Mouse (Mus musculus): Measurements from ENCODE around the gene Rfx5.
A peak's percentile ranks its signal among the peaks of the same experiment; 100 is the strongest.

The Rfx5 gene

GRCm38 (mm10) chr3:94989159-94989761 lies 35.4 kb downstream of the Rfx5 start:
- peak; percentile 33 for DNase-seq (ENCODE audit: low read depth, low spot score)

DNA sequence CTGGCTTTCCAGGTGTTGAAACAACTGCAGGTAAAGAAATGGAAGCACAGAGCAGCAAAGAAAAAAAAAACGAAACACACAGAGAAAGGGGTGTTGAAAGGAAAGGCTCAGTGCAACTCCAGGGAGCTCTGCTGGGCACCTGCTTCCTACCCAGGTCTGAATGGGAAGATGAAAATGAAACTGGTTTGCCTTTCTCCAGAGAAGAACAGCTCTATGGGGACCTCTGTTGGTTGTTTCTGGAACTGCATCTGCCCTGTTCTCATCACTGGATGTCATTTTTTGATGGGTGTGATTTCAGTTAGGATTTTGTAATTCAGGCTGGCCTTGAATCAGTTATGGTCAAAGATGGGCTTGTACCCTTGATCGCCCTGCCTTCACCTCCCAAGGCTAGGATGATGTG lies 43.1 kb downstream of the Rfx5 start:
- DNase-seq (ENCODE audit: low read depth, low spot score): peak; percentile 72

DNA sequence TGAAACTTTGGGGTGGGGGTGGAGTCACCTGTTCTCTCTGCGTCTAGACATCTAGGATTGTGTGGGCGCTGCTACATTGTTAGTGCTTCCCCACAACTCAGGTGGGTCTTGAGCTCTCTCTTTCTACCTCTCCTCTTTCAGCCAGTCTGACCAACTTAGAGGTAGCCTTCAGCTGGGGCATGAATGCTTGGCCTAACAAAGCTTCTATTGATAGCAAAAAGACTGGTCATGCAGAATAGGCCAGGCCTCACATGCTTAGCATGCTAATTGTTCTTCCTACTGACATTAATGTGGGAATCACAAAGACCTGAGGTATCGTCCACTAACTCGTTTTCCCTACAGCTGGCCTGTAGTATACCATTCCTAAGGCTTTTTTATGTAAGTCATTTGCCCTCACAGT lies 48.7 kb downstream of the Rfx5 start:
- DNase-seq (ENCODE audit: low read depth, low spot score): no peak

- no peak for DNase-seq (ENCODE audit: low read depth, low spot score)
Measured at GRCm38 (mm10) chr3:95003273-95003672, 49.4 kb downstream of the Rfx5 start.

DNA sequence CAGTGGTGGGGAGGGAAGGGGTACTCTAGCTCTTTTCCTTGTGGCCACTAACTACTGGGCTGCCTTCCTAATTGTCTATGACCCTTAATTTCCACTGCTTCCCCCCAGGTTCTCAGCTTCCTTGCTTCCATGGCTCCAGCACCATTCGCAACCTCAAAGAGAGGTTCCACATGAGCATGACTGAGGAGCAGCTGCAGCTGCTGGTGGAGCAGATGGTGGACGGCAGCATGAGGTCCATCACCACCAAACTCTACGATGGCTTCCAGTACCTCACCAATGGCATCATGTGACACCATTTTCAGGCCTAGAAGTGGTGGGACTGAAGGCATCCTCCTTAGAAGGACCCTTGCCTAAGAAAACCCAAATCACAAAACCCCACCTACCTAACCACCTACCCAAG lies 51.8 kb downstream of the Rfx5 start:
- DNase-seq (ENCODE audit: low read depth, low spot score): no peak

- no peak for DNase-seq (ENCODE audit: low read depth, low spot score)
Measured at GRCm38 (mm10) chr3:95007706-95008105, 53.8 kb downstream of the Rfx5 start.

- DNase-seq (ENCODE audit: low read depth, low spot score): no peak
Measured at GRCm38 (mm10) chr3:95010396-95010795, 56.5 kb downstream of the Rfx5 start.
